Mouse (Mus musculus) lung, postnatal 4 days (tissue): ENCODE measurements around the gene Ajuba.
A peak's percentile ranks its signal among the peaks of the same experiment; 100 is the strongest.
"Not testable (repeated sequence)": the region's sequence is repeated elsewhere in the genome, so short reads cannot be mapped to it uniquely, and the experiment has no call there.

Source experiments
- DNase-seq, 2 experiments: peaks; one replicate each; pipeline ENCODE4 v3.0.0; 2021

Gene Ajuba

DNA sequence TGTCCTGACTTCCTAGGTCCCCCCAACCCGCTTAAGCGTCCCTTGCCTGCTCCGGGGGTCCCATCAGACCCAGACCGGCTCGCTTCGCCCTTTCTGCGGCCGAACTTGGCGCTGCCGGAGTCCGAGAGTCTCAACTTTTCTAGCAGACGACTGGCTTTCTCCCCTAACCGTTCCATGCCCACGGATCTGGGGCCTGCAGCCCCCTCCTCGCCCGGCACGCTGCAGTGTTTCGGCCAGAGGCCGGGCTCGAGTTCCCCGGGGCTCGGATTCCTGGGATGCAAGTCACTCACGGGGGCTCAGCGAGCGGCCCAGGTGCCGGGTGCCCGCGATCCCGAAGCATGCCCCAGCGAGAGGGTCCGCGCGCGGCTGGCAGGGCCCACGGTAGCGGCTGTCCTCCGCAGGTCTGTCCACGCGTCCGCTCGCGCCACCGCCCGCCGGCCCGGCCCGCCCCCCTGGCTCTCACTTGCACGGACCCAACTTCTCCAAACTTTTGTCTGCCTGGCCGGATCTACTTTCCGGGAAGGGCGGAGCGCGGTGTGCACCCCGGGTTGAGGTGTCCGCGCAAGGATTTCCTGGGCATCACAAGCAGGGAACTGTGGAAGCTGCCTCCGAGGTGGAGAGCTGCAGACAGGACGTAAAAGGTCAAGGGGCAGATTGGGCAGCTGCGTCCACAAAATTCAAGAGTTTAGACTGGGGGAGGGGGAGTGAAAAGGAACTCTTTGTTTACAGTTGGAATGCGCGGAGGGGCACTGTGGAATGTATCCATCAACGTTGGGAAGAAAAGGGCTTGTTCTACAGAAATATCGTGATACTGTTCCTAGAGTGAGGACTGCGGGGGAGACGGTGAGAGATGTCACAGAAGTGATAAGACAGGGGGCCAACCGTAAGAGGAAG, at the start of gene Ajuba:
TSS of gene Ajuba (minus strand) at position 470 of the 894 bp plus-strand sequence.
- peak; percentile 93 to 96 for DNase-seq

DNA sequence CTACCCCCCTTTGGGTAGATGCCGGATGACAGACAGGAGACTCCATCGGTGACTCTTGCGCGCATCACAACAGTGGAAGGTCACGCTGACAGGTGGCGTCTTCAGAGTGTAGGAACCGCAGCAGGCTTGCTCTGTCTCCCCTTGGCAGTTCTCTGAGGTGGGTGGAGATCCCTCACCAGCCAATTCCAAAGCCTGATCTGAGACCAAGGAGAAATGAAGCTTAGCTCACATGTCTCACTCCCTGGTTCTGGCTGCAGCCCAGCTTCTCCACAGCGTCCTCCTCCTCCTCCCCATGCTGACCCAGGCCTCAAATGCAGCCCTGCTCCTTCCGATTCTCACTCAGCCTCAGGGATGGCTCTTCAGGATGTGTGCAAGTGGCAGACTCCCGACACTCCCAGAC, 47.6 kb upstream of the Ajuba start:
- no peak for DNase-seq

DNA sequence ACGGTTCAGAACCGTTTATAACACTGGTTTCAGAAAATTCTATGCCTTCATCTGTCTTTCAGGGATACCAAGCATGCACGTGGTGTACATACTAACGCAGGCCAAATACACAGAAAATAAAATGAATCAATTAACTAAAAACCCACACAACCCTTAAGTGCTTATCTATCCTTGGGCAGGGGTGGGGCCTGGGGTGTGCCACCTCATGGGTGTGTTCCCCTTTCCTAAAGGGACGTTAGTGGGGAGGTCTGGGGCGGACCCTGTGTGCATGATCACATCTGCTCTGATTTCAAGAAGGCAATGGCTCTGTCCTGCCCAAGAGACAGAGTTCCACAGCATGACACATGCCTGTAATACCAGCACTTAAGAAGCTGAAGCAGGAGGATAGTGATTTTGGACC, 46.0 kb upstream of the Ajuba start:
- DNase-seq = no peak

DNA sequence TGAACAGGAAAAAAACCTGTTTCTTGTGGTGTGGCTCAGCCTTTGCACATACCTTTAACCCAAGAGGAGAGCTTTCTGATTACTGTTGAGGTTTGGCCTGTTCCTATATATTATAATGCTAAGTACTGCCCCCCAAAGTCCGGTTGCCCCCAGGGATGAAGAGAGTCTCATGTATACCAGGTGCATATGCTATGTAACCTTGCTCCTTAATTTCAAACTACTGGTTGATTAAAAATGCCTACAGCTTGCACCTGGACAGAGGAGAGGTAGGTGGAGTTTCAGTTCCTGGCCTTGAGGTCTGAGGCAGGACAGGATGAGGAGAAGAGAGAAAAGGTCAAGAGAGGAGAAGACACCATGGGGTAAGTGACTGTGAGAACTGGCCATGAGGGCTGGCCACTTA, 43.8 kb upstream of the Ajuba start, which contains the start of gene Psmb11:
TSS of gene Psmb11 (plus strand) at position 301 of the 400 bp plus-strand sequence.
- no peak for DNase-seq

DNA sequence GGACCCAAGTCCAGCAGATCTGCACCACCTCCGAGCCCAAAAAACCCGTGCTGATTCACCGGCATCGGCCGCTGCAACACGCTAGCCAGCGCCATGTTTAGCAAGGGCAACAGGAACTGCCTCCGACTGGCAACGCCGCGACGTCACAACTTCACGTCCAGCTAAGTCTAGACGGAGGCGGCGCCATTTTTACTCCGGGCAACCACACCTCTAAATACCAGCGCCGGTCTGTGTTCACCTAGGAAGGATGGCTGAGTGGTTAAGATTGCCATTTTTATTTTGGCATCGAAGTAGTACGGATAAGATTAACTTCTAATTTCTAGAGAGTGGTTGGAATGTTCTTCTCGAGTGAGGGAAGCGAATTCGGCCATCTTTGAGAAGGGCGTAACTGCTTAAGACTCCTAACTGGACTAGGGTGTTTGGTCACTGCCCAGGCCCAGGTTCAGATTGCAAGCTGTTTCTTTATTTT, 40.6 kb upstream of the Ajuba start, which contains the start of gene Psmb5:
TSS of gene Psmb5 (minus strand) at position 126 of the 469 bp plus-strand sequence.
- peak; percentile 90 to 92 for DNase-seq

DNA sequence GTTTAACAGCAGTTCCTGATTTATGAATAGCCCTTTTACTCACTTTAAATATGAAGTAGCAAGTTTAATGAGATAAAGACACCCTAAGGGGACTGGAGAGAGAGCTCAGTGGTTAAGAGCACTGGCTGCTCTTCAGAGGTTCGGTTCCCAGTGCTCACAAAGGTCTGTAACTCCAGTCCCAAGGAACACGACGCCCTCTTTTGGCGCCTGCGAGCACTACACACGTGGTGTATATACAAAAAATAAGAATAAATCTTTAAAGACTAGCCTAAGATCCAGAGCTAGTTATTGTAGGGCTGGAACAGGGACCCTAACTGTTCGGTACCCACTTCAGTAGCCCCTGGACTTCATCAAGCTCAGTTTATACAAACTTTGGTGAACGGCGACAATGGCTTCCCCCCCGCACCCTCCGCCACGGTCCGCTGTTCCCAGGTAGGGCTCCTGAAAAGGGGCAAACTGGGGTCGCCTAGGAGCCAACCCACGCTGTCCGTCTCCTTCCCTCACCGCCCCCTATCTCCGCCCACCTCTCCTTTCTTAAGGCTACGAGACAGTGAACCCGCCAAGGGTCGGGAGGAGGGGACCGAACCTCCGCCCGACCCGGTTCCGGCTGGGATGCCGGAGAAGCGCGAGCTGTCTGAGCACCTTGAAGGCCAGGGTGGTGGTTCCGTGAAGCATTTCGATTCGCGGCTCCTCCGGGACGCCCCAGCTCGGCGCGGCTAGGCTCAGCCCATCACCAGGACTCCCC, 40.0 kb upstream of the Ajuba start:
- DNase-seq = no peak

DNA sequence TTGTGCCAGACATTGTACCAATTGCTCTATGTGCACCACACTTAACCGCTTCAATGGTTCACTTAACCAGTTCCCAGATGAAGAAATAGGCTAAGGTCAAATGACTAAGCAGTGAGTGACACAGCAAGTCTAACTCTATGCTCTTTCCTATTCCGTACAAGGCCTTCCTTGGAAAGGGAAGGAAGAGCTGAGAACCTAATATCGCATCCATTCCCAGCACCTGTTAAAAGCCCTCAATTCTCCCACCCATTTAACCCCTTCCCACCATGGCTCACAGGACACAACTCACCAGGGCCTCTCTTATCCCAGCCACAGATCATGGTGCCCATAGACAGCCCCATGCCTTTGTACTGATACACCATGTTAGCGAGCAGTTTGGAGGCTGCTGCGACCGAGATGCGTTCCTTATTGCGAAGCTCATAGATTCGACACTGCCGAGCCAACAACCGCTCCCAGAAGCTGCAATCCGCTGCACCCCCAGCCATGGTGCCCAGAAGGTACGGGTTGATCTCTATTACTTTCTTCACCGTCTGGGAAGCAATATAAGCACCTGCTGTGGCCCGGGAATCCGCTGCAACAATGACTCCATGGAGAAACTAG, 39.0 kb upstream of the Ajuba start:
- no peak for DNase-seq

DNA sequence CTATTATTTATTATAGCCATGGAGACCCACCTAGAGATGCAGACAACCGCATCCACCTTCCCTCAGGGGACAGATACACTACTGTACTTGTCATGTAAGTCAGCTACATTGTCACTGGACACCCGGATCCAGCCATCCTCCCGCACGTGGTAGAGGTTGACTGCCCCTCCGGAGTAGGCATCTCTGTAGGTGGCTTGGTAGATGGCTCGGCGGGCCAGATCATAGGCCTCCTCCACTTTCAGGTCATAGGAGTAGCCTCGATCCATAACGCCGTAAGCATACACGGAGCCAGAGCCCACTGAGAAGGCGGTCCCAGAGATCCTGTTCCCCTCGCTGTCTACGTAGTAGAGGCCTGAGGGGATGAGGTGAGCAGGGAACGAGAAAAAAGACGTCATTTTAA, 36.8 kb upstream of the Ajuba start:
- DNase-seq = not testable (repeated sequence)

DNA sequence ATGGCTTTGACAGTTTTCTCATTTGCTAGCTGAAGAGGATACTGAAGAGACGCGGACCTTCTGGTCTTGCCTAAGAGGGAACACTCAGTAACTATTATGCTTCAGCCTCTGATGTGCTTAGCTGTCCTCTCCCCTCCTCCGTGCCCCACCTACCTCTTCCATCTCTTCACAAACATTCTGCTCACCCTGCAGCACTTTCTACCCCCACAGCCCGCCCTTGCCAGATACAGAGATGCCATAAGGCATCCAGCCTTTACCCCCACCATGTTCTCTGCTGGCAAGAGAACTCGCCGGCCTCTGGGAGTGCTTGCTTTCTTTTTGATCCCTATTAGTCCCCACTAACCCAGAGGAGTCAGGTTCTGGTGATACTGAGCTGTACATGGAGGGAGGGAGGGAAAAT, 33.3 kb upstream of the Ajuba start:
- no peak for DNase-seq

DNA sequence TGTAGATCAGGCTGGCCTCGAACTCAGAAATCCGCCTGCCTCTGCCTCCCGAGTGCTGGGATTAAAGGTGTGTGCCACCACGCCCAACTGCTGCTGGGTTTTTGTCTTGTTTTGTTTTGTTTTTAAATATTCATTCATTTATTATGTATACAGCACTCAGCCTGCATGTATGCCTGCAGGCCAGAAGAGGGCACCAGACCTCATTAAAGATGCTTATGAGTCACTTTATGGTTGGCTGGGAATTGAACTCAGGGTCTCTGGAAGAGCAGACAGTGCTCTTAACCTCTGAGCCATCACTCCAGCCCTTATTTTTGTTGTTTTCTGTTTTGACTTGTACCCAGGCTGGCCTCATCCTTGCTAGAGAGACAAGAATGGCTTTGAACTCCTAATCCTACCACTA, 32.6 kb upstream of the Ajuba start:
- peak in 1 of 2 experiments; percentile 37 for DNase-seq

DNA sequence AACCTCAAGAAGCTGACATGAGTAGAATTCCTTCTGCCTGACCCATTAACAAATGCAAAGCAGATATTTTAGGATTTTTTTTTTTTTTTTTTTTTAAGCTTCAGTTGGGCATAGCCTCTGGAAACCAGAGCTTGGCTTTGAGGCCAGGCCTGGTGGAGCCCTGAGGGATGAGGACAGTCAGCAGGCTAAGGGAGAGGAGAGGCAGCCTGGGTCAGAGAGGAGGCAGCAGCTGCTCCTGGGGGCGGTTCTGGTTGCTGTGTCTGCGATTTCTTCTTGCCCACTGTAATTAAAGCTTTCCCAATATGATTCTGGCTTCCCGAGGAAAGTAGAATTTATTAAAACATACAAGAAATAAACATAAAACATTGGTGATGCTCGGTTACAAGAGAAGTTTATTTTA, 31.9 kb upstream of the Ajuba start:
- DNase-seq = peak in 1 of 2 experiments; percentile 56

DNA sequence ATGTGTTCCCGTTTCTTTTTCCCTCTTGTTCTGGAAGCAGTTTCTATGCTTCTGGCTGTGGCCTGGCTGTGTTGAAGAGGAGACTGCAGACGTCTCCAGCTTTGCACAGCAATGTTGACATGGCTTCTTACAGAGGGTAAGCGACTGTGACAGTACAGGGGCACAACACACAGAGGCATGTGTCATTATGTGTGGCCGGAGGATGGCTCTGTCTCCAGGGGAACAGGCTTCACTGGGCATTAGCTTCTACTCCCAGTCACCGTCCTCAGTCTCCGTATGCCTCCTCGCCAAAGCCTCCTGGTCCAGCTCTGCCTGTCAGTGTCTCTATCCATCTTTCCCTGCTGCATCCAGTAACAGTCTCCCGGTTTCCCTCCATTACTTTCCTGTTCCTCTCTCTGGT, 29.9 kb upstream of the Ajuba start:
- no peak for DNase-seq

DNA sequence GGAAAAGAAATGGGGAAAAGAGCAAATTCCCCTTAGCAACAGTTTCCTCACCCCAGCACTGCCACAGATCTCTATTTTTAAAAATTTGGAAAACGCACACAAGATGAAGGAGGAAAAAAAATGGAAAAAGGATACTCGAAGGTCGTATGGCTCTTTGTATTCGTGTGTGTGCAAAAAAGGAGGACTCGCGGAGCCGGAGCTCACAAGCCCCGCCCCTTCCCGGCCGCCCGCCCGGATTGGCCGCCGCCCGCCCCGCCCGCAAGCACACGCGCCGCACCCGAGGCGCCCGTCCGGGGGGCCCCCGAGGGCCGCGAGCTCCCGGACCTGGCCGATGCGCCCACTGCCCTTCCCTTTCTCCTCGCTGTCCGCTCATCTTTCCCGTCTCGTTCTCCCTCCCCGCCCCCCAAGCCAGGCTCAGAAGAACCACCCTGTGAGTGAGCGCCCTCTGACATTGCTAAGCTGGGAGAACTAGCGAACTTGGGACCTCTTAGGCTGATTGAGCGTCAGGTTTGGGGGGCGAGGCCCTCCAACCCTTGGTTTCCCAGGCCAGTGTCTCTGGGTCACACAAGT, 28.5 kb upstream of the Ajuba start, which contains the start of gene 4931414P19Rik:
TSS of gene 4931414P19Rik (minus strand) at position 242 of the 570 bp plus-strand sequence.
- DNase-seq = peak; percentile 88 to 91

DNA sequence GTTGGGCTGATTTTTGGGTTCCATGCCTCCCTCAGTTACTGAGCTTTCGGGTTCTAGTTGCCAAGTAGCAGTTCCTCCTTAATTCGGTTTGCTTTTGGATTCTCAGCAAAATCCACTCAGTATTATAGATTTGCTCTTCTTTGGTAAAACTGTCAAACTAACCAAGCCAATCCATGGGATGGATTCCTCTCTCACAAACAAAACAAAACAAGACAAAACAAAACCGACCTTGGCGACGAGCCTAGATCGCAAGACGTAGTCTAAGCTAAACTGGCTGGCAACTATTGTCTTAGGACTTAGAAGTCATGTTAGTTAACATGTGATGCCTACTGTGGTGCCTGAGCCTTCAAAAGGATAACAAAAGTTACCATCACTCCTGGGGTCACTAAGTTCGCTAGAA, 26.3 kb upstream of the Ajuba start:
- DNase-seq = peak in 1 of 2 experiments; percentile 24

DNA sequence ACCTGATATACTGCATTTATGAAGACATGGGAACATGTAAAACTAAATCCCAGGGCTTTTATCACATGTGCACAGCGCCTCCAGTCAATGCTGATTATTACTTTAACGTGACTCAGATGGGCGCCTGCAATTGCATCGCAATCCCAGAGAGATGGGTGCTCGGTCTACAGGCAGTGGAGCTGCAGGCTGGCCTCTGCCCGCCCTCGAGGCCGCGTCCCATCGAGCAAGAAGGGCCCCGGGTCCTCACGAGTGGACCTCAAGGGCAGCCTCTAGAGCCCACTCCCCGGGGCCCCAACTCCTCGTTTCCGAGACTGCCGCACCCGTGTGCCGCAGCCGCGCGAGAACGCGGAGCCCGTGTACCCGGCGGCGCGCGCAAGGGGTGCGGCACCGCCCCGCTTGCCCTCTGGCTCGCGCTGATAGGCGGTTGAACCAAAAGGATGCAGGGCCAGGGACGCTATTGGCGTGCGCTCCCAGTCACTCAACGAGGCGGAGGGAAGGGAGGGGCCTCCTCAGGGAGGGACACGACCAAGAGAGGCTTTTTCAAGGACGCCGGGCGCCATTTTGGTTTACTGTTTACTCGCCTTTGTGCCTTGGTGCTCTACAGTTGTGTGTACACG, 25.8 kb upstream of the Ajuba start:
- DNase-seq = peak; percentile 97 to 98

DNA sequence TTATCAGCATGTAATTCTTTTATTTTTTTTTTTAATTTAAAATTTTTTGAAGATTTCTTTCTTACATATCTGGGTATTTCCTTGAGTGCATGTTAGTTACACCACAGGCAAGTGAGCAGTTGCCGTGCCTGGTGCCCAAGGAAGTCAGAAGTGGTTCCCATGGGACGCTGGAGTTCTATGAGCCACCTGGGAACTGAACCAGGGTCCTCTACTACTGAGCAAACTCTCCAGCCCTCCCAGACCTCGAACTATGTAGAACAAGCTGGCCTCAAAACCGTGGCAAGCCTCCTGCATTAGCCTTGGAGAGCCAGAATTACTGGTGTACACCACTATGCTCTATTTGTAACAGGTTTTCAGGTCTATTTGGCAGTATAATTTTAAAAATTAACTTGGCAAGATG, 25.3 kb upstream of the Ajuba start:
- peak in 1 of 2 experiments; percentile 21 for DNase-seq

DNA sequence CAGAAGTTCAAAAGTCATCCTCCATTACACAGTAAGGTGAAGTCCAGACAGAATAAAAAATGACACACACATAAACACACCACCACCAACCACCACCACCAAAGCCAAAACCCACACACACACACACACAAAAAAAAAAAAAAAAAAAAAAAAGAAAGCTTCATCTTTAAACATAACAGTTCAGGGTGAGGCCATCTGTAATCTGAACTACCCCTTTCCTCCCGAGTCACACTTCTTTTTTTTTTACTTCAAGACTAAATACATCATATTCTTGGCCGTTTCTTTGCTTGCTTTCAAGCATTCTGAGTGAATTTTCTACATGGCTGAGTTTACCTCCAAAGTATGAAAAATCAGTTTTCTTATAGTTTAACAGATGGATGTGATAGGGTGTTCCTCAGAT, 24.2 kb upstream of the Ajuba start:
- DNase-seq = no peak

DNA sequence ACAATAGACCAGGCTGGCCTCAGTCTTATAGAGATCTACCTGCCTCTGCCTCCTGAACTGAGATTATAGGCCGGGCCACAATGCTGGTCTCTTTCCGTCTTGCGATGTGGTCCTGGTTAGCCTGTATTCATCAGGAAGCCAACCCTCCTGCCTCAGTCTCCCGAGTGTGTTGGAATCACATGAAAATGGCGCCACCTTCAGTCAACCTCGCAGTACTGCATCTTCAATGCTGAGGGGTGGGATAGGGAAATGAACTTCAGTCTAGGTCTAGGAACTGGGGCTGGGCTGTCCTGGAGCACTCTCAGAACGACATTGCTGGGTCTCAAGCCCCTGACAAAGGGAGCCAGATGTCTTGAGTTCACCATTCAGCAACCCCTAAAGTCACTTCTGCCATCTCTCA, 19.7 kb upstream of the Ajuba start:
- no peak for DNase-seq

DNA sequence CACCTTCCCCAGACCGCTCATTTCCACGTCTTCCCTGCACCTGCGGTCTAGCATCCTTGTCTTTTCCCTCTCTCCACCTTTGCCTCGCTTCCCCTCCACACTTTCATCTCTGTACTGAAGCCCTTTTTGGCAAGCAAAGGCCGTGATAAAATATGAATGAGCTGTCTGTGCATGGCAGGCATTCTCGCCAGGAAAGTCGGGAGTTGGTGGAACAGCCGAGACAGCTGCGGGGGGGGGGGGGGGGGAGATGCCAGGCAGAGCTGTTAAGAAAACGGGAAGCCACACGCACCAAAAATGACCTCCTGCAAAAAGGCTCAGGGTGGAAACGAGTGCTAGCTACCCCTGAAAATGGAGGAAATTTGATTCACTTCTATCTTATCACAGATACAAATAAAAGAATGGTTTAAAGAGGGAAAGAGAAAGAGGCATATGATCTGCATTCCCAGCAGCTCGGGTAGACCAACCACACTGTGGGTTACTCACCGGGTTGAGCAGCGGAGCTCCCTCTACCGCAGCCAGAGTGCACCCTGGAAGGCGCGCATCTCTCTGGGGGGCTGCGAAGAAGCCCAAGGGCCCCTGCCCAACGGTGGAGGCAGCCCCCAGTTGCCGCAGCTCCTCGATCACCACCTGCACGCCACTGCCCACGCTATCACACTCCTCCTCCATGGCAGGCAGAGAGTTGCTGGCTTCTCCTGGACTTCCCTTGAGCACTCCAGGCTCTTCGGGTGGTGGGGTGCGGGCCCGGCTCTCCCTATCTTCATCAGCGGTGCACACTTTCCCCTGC, 17.5 kb upstream of the Ajuba start:
- DNase-seq = no peak

DNA sequence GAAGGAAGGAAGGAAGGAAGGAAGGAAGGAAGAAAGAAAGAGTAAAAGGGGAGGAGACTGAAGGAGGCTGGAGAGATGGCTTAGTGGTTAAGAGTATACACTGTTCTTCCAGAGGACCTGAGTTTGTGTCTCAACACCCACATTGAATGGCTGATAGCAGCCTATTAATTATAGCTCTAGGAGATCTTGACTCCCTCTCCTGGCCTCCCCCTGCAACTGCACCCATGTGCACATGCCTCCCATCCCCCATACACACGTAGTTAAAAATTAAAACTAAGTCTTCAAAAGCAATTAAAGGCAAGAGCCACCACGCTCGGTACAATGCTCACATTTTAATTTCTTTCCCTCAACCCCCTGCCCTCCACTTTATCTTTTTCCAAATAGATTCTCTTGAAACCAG, 16.7 kb upstream of the Ajuba start:
- no peak for DNase-seq

DNA sequence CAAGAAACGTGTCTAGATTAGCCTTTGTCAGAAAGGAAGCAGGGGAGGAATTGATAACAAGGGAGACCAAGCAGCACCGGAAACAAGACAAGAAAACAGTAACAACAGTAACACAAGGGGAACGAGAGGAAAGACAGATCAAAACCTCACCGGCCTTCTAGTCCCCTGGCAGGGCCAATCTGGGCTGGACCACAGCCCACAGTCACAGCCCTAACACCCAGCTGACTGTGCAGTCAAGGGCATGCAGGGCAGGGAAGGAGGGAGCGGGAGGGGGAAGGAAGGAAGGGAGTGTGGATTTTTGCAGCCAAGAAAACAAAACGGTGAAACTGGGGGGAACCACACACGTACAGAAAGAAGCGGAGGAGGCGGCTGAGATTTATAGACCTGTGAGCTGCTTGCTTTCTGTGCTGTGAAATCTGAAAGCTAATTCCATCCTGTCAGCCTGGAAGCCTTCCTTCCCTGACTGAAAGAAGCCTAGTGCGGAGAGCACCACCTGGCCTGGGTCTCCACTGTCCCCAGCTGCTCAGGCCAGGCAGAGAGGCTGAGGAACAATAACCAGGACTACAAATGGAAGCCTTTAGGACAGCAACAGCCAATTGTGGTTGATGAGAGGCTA, 15.1 kb upstream of the Ajuba start:
- DNase-seq = peak in 1 of 2 experiments; percentile 41
